Mouse (Mus musculus) kidney, embryonic 14.5 days (tissue): Measurements from ENCODE around the gene Aunip. TPM values are rescaled to one million over a fixed set of nuclear protein-coding genes. Genes with fewer than 3 reads are reported as not detected.

Source experiments
- ATAC-seq: fragments of 200-750 bp; cut with Nextera tagmentation; 2 replicates; pipeline ENCODE4 v1.8.0; 2017; ENCODE audit warnings: moderate number of reproducible peaks, mild to moderate bottlenecking, moderate TSS enrichment, moderate library complexity; ENCODE audit not compliant: low FRiP score, low TSS enrichment
- H3K27ac ChIP-seq: fragments of 300-500 bp; sonication (generic); 2 replicates; pipeline ENCODE4 v1.5.1; 2014; ENCODE audit warnings: low read depth, mild to moderate bottlenecking, low read length, moderate library complexity, mixed read lengths
- H3K27me3 ChIP-seq: fragments of 300-500 bp; sonication (generic); 2 replicates; pipeline ENCODE4 v1.6.1; 2014; ENCODE audit warnings: mild to moderate bottlenecking, low read length; ENCODE audit not compliant: control insufficient read depth, insufficient read depth
- H3K36me3 ChIP-seq: fragments of 300-500 bp; sonication (generic); 2 replicates; pipeline ENCODE4 v1.6.1; 2014; ENCODE audit warnings: low read length, mixed read lengths; ENCODE audit not compliant: control insufficient read depth, insufficient read depth
- H3K4me1 ChIP-seq: fragments of 300-500 bp; sonication (generic); 2 replicates; pipeline ENCODE4 v1.6.1; 2014; ENCODE audit warnings: low read length, mixed read lengths; ENCODE audit not compliant: control insufficient read depth, insufficient read depth
- H3K4me2 ChIP-seq: fragments of 300-500 bp; sonication (generic); replicated peaks from 2 replicates; pipeline ENCODE4 v1.6.1; 2014; ENCODE audit warnings: low read depth, mild to moderate bottlenecking, low read length
- H3K4me3 ChIP-seq: fragments of 300-500 bp; sonication (generic); 2 replicates; pipeline ENCODE4 v1.5.1; 2014; ENCODE audit warnings: mild to moderate bottlenecking, low read length
- H3K9ac ChIP-seq: fragments of 300-500 bp; sonication (generic); 2 replicates; pipeline ENCODE4 v1.6.1; 2014; ENCODE audit warnings: low read depth, mild to moderate bottlenecking, low read length, moderate library complexity
- H3K9me3 ChIP-seq: fragments of 300-500 bp; sonication (generic); 2 replicates; pipeline ENCODE4 v1.6.1; 2016; ENCODE audit warnings: low read length; ENCODE audit not compliant: control insufficient read depth
- WGBS: fragments of 180-500 bp; shearing (Covaris S2); extraction: QIAGEN DNeasy Blood & Tissue Kit; methylation state at CpG from one replicate; pipeline ENCODE4 v1.1.7; 2014; 5-methylcytosine and 5-hydroxymethylcytosine counted together
- polyA plus RNA-seq: library from polyadenylated mRNA; unstranded; fragments of >200 nt; fragmentation: Nextera tagmentation; extraction: Ambion mirVana; gene quantifications from 2 replicates; pipeline ENCODE4 v1.2.1, GENCODE M21; 2014

Aunip gene
- polyA plus RNA-seq, 1 experiment from 2014 or later: 5.9 TPM

DNA sequence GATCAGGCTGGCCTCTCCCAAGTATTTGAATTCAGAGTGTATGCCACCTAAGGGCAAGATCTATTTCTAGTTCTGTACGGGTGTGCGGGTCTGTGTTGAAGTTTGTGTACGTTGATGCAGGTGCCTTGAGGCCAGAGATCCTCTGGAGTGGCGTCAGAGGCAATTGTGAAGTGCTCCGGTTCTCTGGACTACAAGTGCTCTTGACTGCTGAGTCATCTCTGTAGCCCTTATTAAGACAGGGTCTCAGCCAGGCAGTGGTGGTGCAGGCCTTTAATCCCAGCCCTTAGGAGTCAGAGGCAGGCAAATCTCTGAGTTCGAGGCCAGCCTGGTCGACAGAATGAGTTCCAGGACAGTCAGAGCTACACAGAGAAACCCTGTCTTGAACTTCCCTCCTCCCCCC is 4.8 kb downstream of the Aunip start:
- Histone ChIP-seq H3K4me3 (no peak overlapping the region), H3K9ac (no peak overlapping the region), H3K4me1 (peaks cover 17% of the 10 kb centered on the region), H3K4me2 (no peak overlapping the region), H3K27ac (no peak overlapping the region), H3K36me3 (0 out of 2 replicates have a peak, but pooled peaks cover 6% of the 10 kb centered on the region), H3K27me3 (no peaks in the 10 kb centered on the region), H3K9me3 (no peaks in the 10 kb centered on the region)
- 83% methylated on average over 7 of the region's 7 CpGs for WGBS
- ATAC-seq: no peak

DNA sequence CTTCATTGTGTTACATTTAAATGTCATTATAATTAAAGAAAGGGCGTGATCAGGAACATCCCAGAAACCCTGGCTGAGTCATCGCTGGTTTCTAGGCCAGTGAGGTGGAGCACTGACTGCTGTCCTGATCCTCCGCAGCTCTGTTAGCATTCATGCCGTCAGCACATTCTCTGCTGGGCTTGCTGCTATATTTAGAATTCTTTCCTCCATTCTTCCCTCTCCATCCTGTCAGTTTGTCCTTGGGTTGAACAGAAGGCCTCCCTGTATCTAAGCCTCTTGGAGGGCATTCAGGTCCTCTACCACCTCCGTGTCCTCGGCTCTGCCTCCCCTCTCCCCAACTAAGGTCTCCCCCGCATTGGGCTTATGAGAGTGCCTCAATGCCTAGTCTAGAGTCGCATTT is 6.2 kb downstream of the Aunip start:
- H3K4me2 ChIP-seq: no peak overlapping the region
- H3K9ac ChIP-seq: no peak overlapping the region
- H3K27me3 ChIP-seq: no peaks in the 10 kb centered on the region
- H3K4me3 ChIP-seq: no peak overlapping the region
- WGBS: 76% methylated on average over 8 of the region's 8 CpGs
- H3K9me3 ChIP-seq: no peaks in the 10 kb centered on the region
- peaks cover 10% of the 10 kb centered on the region for H3K4me1 ChIP-seq
- ATAC-seq: no peak
- H3K27ac ChIP-seq: no peak overlapping the region
- peaks cover 12% of the 10 kb centered on the region for H3K36me3 ChIP-seq

DNA sequence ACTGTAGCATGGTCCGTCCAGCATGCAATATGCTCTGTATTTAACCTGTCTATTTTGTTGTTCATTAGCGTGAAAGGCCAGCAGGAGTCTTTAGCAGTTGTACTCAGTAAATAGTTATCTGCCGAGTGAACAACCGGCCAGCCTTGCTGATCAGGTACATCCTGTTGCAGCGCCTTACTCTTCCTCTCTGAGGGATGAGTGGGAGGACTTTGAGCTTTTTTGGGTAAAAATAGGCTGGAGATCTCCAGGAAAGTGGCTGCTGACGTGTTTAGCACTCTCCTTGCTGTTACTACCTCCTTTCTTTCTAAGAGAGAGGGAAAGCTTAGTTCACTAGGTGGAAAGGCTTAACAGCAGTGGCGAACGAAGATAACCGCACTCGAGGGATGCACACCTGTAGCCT is 6.9 kb downstream of the Aunip start:
- peaks cover 14% of the 10 kb centered on the region for H3K36me3 ChIP-seq
- no peak for ATAC-seq
- H3K4me3 ChIP-seq: no peak overlapping the region
- H3K9me3 ChIP-seq: no peaks in the 10 kb centered on the region
- no peaks in the 10 kb centered on the region for H3K27me3 ChIP-seq
- H3K27ac ChIP-seq: no peak overlapping the region
- no peak overlapping the region for H3K9ac ChIP-seq
- no peak overlapping the region for H3K4me2 ChIP-seq
- 86% methylated on average over 10 of the region's 10 CpGs for WGBS
- H3K4me1 ChIP-seq: peaks cover 5% of the 10 kb centered on the region

DNA sequence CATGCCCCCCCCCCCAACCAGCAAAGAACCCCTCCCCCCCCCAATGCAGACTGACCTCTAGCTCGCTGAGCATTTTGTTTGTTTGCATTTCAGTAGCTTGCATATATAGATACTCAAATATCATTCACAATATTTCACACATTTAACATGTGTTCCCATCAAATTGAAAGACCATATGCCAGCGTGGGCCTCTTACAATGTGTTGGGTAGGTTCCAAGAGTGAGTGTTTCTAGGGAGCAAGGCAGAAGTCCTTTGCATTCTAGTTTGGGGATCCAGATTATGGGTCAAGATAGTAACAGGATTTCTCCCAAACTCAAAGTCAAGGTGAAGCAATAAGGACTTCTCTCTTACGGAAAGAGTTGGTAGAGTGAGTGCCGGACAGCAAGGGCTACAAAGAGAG is 7.7 kb downstream of the Aunip start:
- Histone ChIP-seq H3K4me3 (no peak overlapping the region), H3K9ac (no peak overlapping the region), H3K4me2 (no peak overlapping the region), H3K27me3 (no peaks in the 10 kb centered on the region), H3K4me1 (0 out of 2 replicates have a peak, but pooled peaks cover 4% of the 10 kb centered on the region), H3K27ac (no peak overlapping the region), H3K9me3 (no peaks in the 10 kb centered on the region), H3K36me3 (peaks cover 19% of the 10 kb centered on the region)
- 98% methylated on average over 4 of the region's 4 CpGs for WGBS
- no peak for ATAC-seq

- H3K4me2 ChIP-seq: no peak overlapping the region
- no peaks in the 10 kb centered on the region for H3K27me3 ChIP-seq
- H3K27ac ChIP-seq: no peak overlapping the region
- ATAC-seq: no peak
- no peak overlapping the region for H3K9ac ChIP-seq
- no peak overlapping the region for H3K4me3 ChIP-seq
- peaks cover 27% of the 10 kb centered on the region for H3K36me3 ChIP-seq
- H3K9me3 ChIP-seq: no peaks in the 10 kb centered on the region
- H3K4me1 ChIP-seq: 0 out of 2 replicates have a peak, but pooled peaks cover 4% of the 10 kb centered on the region
These were observed 8.5 kb downstream of the Aunip start for GRCm38 (mm10) chr4:134519281-134519680.

- Histone ChIP-seq H3K4me2 (no peak overlapping the region), H3K4me1 (no peaks in the 10 kb centered on the region), H3K27ac (no peak overlapping the region), H3K9me3 (no peaks in the 10 kb centered on the region), H3K9ac (no peak overlapping the region), H3K4me3 (no peak overlapping the region), H3K27me3 (no peaks in the 10 kb centered on the region), H3K36me3 (peaks cover 64% of the 10 kb centered on the region)
- WGBS: 90% methylated on average over 4 of the region's 4 CpGs
- ATAC-seq: no peak
These were observed 12.6 kb downstream of the Aunip start for GRCm38 (mm10) chr4:134523447-134523846.

- Histone ChIP-seq H3K27me3 (no peaks in the 10 kb centered on the region), H3K36me3 (peaks cover 80% of the 10 kb centered on the region), H3K4me3 (no peak overlapping the region), H3K9ac (no peak overlapping the region), H3K27ac (no peak overlapping the region), H3K4me2 (no peak overlapping the region), H3K4me1 (no peaks in the 10 kb centered on the region), H3K9me3 (no peaks in the 10 kb centered on the region)
- 86% methylated on average over 5 of the region's 5 CpGs for WGBS
- ATAC-seq: no peak
These were observed 15.0 kb downstream of the Aunip start for GRCm38 (mm10) chr4:134525806-134526205.

GRCm38 (mm10) chr4:134526220-134526619 is 15.4 kb downstream of the Aunip start:
- WGBS: 86% methylated on average over 5 of the region's 5 CpGs

GRCm38 (mm10) chr4:134532928-134533327 is 22.1 kb downstream of the Aunip start:
- Histone ChIP-seq H3K27ac (no peak overlapping the region), H3K27me3 (no peaks in the 10 kb centered on the region), H3K4me2 (no peak overlapping the region), H3K4me3 (no peak overlapping the region), H3K36me3 (peaks cover 32% of the 10 kb centered on the region), H3K4me1 (peaks cover 10% of the 10 kb centered on the region), H3K9ac (0 out of 2 replicates have a peak overlapping the region, but pooled peaks have one; percentile 0), H3K9me3 (no peaks in the 10 kb centered on the region)
- WGBS: 81% methylated on average over 4 of the region's 4 CpGs
- no peak for ATAC-seq

More at GRCm38 (mm10) chr4:134526220-134526619, 15.4 kb downstream of the Aunip start:
- Histone ChIP-seq H3K36me3 (peaks cover 84% of the 10 kb centered on the region), H3K9me3 (no peaks in the 10 kb centered on the region), H3K9ac (no peak overlapping the region), H3K4me2 (no peak overlapping the region), H3K27ac (no peak overlapping the region), H3K4me1 (no peaks in the 10 kb centered on the region), H3K4me3 (no peak overlapping the region), H3K27me3 (no peaks in the 10 kb centered on the region)
- ATAC-seq: no peak
